Mouse (Mus musculus) brain, adult 10 weeks (tissue): ENCODE measurements around the gene Timm17a. TPM values are rescaled to one million over a fixed set of nuclear protein-coding genes. Genes with fewer than 3 reads are reported as not detected.

Source experiments
- polyA plus RNA-seq: library from polyadenylated mRNA; stranded (reverse); fragments of 350-450 nt; fragmentation: Illumina TruSeq; extraction: RNeasy Lipid Tissue Mini Kit (QIAGEN cat#74804); gene quantifications from one replicate; pipeline ENCODE4 v1.2.3, GENCODE M21; 2015; ENCODE audit warnings: low read depth, low replicate concordance

Gene Timm17a
- polyA plus RNA-seq, result 167 TPM

DNA sequence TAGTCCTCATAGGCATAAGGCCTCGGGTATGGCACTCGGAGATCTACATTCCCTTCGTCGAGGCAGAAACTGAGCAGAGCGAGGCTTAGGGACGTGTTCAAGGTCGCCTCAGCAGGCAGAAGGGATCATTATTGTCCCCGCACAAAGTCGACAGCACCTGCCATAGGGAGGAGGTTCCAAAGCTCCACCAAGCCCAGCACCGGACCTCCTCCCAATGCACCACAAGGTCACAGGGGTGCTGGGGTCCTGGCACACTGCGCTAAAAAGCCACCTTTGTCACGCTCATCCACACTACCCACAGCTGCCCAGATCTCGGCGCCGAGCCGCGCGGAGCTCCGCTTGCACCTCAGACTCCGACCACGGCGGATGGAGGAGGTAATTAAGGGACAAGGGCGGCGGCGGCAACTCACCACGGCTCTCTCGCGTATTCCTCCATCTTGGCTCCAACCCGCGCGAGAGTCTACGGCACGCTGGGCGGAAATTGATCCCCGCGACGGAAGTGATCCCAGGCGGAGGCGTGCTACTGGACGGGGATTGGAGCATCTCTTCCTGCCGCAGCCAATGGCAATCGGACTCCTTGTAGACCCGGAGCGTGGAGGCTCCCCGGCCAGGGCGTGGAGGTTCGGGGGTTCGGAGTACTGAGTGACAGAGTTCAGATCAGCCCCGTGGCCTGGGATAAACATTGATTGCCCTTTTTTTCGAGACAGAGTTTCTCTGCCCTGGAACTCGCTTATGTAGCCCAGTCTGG, at the start of gene Timm17a:
TSS of gene Timm17a (minus strand) at position 495 of the 748 bp plus-strand sequence.

DNA sequence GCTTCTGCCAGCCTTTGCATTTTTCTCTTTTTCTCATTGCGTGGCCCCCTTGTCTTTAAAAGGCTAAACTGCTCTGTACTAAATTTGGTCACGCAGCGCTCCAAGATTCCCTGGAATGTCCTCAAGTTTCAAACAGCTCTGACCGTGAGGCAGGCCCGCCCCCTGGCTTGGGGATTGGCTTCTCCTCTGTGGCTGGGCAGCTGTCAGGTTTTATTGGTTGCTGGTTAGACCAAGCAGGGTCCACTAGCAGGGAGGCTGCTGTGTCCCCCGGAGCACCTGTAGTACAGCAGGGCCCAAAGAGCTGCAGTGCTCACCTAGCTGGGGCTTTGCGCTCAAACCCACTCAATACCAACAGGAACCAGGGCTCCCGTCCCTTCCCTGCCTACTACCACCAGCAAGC, 11.0 kb upstream of the Timm17a start, which contains the start of gene Lmod1:
TSS of gene Lmod1 (plus strand) at position 237 of the 400 bp plus-strand sequence.

DNA sequence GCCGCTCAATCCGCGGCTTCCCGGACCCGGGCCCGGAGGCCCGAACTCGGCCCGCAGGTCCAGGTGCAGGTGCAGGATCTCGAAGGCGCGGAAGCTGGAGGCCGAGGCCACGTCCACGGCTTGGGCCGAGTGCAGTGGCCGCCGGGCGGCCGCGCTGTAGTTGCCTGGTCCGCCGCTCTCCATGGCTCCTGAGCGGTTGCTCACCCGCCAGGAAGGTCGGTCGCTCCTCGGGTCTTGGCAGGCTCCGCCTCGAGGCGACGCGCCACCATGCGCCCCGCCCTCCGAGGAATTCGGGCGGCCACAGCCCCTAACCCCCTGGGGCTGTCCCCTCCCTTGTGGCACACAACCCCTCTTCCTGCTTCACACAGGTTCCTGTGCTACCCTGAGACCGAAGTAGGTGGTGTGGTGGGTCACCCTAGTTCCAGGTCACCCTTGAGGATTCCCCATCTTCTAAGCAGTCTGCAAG, 29.7 kb downstream of the Timm17a start, which contains the start of gene Rnpep:
TSS of gene Rnpep (minus strand) at position 259 of the 466 bp plus-strand sequence.

DNA sequence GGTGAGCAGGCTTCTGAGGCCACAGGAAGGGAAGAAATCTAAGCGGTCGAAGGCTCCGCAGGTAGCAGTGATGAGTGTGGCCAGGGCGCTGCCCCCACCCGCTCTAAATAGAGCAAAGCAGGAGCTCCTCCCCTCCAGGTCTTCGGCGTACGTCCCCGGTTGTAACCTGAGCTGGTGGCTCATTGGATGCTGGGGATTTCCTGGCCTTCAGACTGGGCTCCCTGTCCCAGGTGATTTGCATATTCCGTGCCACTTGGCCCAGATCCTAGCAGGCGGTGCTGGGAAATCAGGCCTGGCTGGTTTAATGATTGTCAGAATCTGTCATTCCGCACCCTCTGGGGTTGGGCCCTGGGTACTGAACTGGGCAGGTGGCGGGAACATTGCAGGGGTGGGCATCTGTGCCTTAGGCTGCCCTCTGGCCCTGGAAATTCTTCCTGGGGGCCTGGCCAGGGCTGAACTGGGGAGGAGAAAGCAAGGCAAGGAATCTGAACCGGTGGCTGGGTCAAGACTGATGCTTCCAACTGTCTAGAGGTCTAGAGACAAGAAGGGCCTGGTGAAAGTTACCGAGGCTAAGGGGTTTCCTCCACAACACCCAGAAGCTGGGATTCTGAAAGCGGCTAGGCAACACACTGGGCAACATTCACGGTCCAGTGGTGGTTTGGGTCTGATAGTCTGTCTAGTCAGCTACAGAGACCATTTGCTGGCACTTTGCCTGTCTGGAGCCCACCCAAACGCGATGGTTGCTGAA, 55.0 kb downstream of the Timm17a start, which contains the start of gene Elf3:
TSS of gene Elf3 (minus strand) at position 189 of the 748 bp plus-strand sequence.

Other genes starting within 250 kb of the Timm17a start
- gene Lgr6, start 208.5 kb downstream of the Timm17a start, polyA plus RNA-seq, result 2.0 TPM
- gene Ptpn7, start 181.1 kb downstream of the Timm17a start, polyA plus RNA-seq, result 1.2 TPM
- 205 TPM for gene Arl8a, start 167.0 kb downstream of the Timm17a start, polyA plus RNA-seq
- gene Gpr37l1, start 146.1 kb downstream of the Timm17a start, polyA plus RNA-seq, result 220 TPM
- not detected for gene Elf3, start 55.2 kb downstream of the Timm17a start, polyA plus RNA-seq
- gene Rnpep, start 29.7 kb downstream of the Timm17a start, polyA plus RNA-seq, result 46.0 TPM
- 1.1 TPM for gene Lmod1, start 11.0 kb upstream of the Timm17a start, polyA plus RNA-seq
- 174 TPM for gene Shisa4, start 61.5 kb upstream of the Timm17a start, polyA plus RNA-seq
- 96.3 TPM for gene Ipo9, start 116.7 kb upstream of the Timm17a start, polyA plus RNA-seq